Mouse (Mus musculus) erythroblast, embryonic 14.5 days (primary cell): ENCODE results near the gene Ano6. TPM values are rescaled to one million over a fixed set of nuclear protein-coding genes. Genes with fewer than 3 reads are reported as not detected.

Experiments used
- H3K27me3 ChIP-seq: 2 replicates; pipeline ENCODE4 v1.6.1; 2012; ENCODE audit warnings: inconsistent platforms; ENCODE audit not compliant: control insufficient read depth
- H3K36me3 ChIP-seq: 2 replicates; pipeline ENCODE4 v1.6.1; 2012; ENCODE audit warnings: mild to moderate bottlenecking, inconsistent platforms; ENCODE audit not compliant: control insufficient read depth
- H3K4me1 ChIP-seq: 2 replicates; pipeline ENCODE4 v1.6.1; 2012; ENCODE audit warnings: inconsistent platforms; ENCODE audit not compliant: control insufficient read depth
- H3K4me3 ChIP-seq: replicated peaks from 2 replicates; pipeline ENCODE3; 2012; ENCODE audit warnings: moderate library complexity, mild to moderate bottlenecking, inconsistent platforms
- H3K9me3 ChIP-seq: 2 replicates; pipeline ENCODE4 v1.6.1; 2012; ENCODE audit warnings: low read length, inconsistent platforms, mixed read lengths; ENCODE audit not compliant: control insufficient read depth
- GATA1 ChIP-seq: IDR thresholded peaks from 2 replicates; pipeline ENCODE4 v1.6.1; 2012; ENCODE audit warnings: low read length, inconsistent platforms, mixed read lengths
- TAL1 ChIP-seq: IDR thresholded peaks from 3 replicates; pipeline ENCODE4 v1.6.1; 2012; ENCODE audit warnings: low read length, inconsistent platforms, mixed read lengths
- polyA plus RNA-seq: library from polyadenylated mRNA; stranded (reverse); fragments of >175 nt; gene quantifications from 2 replicates; pipeline ENCODE4 v1.2.3, GENCODE M21; 2012

Ano6 gene
- polyA plus RNA-seq, 1 experiment, result 0.32 TPM

DNA sequence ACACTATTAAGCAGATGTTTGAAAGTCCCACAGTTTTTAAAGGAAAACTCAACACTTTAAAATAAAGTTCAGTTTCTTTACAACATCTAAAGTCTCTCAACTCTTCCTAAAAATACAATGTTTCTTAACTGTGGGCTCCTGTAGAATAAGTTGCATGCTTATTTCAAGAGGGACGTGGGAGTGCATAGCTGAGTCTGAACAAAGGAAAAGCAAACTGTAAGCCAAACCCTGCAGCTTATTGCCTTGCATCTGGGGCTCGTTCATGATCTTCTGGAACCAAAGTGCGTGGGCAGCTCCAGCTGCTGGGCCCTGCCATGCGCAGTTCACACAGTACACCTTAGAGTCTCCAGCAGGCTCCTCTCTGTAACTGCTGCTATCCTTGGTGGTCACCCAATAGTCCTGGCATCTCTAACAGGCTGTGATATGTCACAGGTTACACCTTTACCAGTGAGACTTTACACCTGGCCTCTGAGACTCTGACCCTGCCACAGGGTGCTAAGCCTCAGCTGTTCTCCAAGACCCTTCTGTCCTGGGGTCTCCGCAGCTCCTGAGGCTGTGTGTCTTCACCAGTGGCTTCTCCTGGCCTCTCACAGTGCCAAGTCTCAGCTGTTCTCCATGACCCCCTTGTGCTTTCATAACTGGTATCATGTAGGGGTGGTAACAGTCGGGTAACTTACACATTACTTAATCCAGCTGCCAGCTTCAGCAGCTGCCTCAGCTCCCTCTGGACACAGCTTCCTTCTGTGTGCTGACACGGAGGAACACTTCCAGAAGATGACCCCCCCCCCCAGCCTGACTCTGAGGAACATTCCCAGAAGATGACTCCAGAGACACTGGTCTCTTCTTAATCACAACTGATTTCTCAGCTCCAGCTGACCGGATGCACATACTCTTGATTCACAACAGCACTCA lies 66.3 kb downstream of the Ano6 start:
- Histone ChIP-seq H3K36me3 (no peaks in the 10 kb centered on the region), H3K27me3 (no peaks in the 10 kb centered on the region), H3K4me1 (no peaks in the 10 kb centered on the region; the same call in 1 of the 2 replicates), H3K4me3 (no peak overlapping the region), H3K9me3 (peaks cover 4% of the 10 kb centered on the region; the same call in 1 of the 2 replicates)
- no peak for TF ChIP-seq GATA1
- TF ChIP-seq TAL1, result no peak

DNA sequence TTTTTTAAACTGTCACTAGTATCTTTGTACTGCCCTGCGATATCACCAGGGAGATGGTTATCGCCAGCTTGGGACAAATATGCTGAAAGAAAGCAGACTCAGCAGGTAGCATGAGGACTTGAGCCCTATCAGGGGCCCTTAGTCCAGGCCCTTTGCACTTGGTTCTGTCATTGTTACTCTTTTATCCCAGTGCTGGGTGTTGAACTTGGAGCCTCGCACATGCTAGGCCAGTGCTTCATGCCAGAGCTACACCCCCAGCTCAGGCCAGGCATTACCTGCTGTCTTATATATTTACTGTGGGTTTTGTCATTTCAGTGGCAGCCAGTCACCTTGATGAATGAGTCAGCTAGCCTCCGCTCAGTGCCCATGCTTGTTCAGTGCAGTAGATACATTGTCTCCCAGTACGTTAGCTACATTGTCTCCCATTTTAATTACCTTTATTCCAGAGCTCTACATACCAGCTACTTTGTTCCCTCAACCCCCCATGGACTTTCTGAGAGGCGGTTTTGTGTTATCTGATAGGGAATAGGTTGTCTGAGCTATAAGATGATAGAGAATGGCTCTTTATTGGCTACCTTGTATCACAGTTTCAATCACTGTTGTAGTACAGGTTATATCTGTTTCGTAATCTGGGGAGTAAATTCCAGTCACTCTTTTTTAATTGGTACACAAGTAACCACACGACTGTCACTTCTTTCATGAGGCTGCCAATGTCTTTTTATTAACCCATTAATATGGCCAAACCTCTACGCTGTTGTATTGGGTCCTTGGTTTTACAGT lies 68.4 kb downstream of the Ano6 start:
- Histone ChIP-seq H3K4me3 (no peak overlapping the region), H3K27me3 (no peaks in the 10 kb centered on the region), H3K4me1 (no peaks in the 10 kb centered on the region; the same call in 1 of the 2 replicates), H3K36me3 (no peaks in the 10 kb centered on the region), H3K9me3 (peaks cover 4% of the 10 kb centered on the region; the same call in 1 of the 2 replicates)
- TF ChIP-seq GATA1, result no peak

DNA sequence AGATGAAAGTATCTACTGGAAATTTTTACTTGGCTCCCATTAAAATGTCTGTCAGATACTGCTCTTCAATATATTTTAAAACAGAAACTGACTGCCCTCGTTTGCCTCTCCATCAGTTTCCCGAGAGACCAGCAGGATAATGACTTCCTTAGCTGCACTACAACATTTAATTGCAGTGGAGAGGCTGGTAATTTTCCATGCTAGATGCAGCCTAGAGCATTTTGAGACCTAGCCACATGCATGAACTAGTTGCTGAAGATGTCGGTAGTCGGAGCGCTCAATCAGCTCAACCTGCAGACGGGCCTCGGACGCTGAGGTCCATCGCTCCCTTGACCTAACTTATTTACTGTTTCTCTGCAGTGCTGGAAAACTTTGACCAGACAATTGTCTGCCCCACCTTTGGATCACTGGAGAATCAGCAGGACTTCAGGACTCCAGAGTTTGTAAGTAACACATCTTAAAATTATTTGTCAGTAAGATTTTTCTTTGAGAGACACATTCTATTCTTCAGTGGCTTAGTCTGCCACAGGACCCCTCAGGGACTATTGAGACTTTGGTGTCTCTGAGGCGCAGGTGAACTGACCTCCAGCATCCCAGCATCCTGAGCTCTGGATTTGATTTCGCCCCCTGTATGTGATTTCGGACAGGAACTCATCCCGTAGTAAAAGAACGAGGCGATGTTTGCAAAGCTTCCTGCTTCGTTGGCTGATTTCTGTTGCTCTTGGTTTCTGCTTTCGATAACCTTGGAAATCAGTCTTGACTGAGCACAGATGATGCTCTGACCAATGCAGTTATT lies 73.4 kb downstream of the Ano6 start:
- Histone ChIP-seq H3K36me3 (no peaks in the 10 kb centered on the region), H3K9me3 (no peaks in the 10 kb centered on the region; the same call in 1 of the 2 replicates), H3K4me3 (no peak overlapping the region), H3K4me1 (peaks cover 3% of the 10 kb centered on the region), H3K27me3 (no peaks in the 10 kb centered on the region)
- TF ChIP-seq GATA1 (no peak), TAL1 (no peak)

DNA sequence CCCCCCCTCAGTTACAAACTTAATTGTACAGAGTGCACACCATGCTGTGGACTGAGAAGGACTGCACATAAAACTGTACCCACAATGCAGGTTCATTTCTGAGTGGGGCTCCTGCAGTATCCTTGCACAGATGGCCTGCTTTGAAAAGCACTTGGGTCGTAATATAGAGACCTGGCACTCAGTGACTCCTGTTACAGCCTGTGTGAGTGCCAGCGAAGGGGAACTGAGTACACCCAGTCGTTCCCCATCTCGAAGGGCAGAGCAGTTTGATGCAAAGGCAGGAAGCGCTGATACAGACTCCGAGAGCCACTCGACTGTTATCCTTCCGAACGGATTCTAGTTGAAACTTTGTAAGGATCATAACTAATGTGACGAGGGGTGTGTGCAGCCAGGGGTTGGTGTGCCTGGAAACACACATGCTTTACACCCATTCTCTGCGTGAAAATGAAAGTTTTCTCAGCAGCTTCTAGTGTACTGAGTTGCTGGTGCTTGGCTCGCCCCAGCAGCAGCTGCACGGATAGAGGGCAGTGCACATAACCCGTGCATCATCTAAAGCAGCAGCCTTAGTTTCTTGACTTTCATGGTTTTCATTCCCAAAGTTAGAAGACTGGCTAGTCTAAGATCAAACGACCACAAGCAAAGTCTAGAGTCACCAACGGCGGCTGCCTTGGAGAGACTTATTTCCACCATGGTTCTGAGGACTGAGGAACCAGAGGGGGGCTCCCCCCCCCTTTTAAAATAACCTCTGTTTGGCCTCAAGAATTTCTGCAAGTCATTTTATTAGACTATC lies 74.9 kb downstream of the Ano6 start:
- H3K4me1 ChIP-seq, result peaks cover 3% of the 10 kb centered on the region
- H3K27me3 ChIP-seq, result no peaks in the 10 kb centered on the region
- no peaks in the 10 kb centered on the region for H3K36me3 ChIP-seq
- H3K4me3 ChIP-seq, result no peak overlapping the region
- TF ChIP-seq TAL1 (no peak), GATA1 (no peak)
- H3K9me3 ChIP-seq, result no peaks in the 10 kb centered on the region; the same call in 1 of the 2 replicates

DNA sequence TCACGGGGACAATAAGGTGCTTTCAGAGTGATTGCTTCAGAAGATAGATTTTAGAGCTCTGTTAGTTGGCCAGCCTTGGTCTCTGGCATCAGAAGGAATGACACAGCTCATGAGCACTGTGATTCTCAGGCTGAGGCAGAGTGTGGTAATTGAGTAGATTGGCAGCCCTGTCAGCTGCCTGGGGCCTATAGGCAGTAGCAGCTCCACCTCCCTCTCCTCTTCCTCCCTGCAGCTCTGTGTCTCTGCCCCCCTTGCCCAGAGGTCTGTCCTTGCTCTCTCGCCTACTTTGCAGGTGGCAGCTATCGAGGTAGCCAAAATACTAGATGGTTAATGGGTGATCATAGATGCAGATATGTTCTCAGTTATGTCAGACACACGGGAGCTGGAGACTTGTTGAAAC lies 77.5 kb downstream of the Ano6 start:
- no peaks in the 10 kb centered on the region for H3K27me3 ChIP-seq
- peaks cover 16% of the 10 kb centered on the region for H3K4me1 ChIP-seq
- TF ChIP-seq TAL1 (no peak), GATA1 (no peak)

DNA sequence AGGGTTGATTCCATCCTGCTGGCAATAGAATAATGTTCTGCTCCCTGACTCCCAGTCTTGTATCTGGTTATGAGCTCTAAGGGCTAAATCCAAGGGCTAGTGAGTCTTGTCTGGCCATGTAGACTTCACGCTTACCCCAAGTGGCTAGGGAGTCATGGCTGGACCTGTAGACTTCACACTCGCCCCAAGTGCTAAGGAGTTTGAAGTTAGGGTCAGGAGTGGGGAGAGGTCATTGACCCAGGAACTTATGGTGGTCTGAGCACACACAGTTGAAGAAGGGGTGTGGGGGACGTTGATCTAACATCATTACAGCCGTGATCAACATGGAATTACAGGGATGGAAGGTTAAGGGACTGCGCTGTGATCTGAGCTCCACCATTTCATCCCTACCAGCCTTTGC lies 79.0 kb downstream of the Ano6 start:
- Histone ChIP-seq H3K36me3 (no peaks in the 10 kb centered on the region), H3K4me1 (peaks cover 22% of the 10 kb centered on the region), H3K9me3 (no peaks in the 10 kb centered on the region; the same call in 1 of the 2 replicates), H3K4me3 (no peak overlapping the region), H3K27me3 (no peaks in the 10 kb centered on the region)
- TF ChIP-seq GATA1 (no peak), TAL1 (no peak)

More for the DNA sequence above, 77.5 kb downstream of the Ano6 start:
- H3K9me3 ChIP-seq, result no peaks in the 10 kb centered on the region; the same call in 1 of the 2 replicates
- H3K36me3 ChIP-seq, result no peaks in the 10 kb centered on the region
- H3K4me3 ChIP-seq, result no peak overlapping the region

DNA sequence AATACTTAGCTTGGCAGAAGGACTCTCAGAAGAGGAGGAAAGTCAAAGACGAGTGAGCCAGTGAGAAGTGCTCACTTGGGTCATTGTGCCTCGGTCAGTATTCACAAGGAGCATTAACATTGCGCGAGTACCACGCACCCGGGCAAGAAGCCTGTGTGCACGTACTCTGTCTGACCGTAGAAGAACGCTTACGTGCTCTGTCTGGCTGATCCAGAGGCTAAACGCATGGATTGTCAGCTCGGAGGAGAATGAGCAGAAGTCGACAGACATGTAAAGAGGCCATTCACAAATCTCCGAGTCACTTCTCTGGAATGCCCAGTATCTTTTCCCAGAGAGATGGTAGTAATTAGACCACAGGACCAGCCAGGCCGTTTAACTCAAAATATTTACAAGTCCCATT lies 81.0 kb downstream of the Ano6 start:
- TF ChIP-seq TAL1 (no peak), GATA1 (no peak)
- Histone ChIP-seq H3K36me3 (no peaks in the 10 kb centered on the region), H3K27me3 (no peaks in the 10 kb centered on the region), H3K9me3 (no peaks in the 10 kb centered on the region), H3K4me1 (peaks cover 22% of the 10 kb centered on the region), H3K4me3 (no peak overlapping the region)

DNA sequence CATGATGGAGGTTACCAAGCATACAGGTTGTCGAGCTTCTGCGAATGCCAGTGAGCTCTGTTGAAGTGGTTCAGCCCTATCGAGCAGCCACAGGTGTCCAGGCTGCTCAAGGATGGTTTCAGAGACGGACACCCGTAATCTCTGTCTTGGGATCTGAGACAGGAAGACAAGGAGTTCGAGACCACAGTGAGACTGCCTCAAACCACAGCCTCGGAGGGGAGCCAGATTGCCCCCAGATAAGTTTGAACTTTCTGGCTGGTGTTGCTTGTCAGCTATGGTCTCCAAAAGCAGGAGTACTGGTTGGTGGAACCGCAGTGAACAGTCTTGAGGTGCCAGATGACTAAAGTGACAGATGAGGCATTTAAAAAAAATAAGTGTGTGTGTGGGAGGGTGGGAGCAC lies 81.8 kb downstream of the Ano6 start:
- Histone ChIP-seq H3K36me3 (no peaks in the 10 kb centered on the region), H3K27me3 (no peaks in the 10 kb centered on the region), H3K4me3 (no peak overlapping the region), H3K9me3 (no peaks in the 10 kb centered on the region), H3K4me1 (peaks cover 22% of the 10 kb centered on the region)
- TF ChIP-seq TAL1 (no peak), GATA1 (no peak)
